Mouse (Mus musculus) stomach, embryonic 15.5 days (tissue): ENCODE results near the gene Zfp157. TPM values are rescaled to one million over a fixed set of nuclear protein-coding genes. Genes with fewer than 3 reads are reported as not detected.
"Not testable (repeated sequence)": the region's sequence is repeated elsewhere in the genome, so short reads cannot be mapped to it uniquely, and the experiment has no call there.

ENCODE experiments used
- ATAC-seq: fragments of 200-750 bp; cut with Nextera tagmentation; 2 replicates; pipeline ENCODE4 v1.8.0; 2017; ENCODE audit warnings: low read depth, moderate number of reproducible peaks, moderate TSS enrichment; ENCODE audit not compliant: insufficient read depth, low FRiP score
- H3K27ac ChIP-seq: fragments of 300-500 bp; sonication (generic); 2 replicates; pipeline ENCODE4 v1.5.1; 2015; ENCODE audit warnings: mild to moderate bottlenecking, inconsistent platforms
- H3K27me3 ChIP-seq: fragments of 300-500 bp; sonication (generic); replicated peaks from 2 replicates; pipeline ENCODE4 v1.6.1; 2015; ENCODE audit warnings: inconsistent platforms
- H3K36me3 ChIP-seq: fragments of 300-500 bp; sonication (generic); 2 replicates; pipeline ENCODE4 v1.6.1; 2015; ENCODE audit warnings: inconsistent platforms
- H3K4me1 ChIP-seq: fragments of 300-500 bp; sonication (generic); 2 replicates; pipeline ENCODE4 v1.6.1; 2015; ENCODE audit warnings: inconsistent platforms
- H3K4me2 ChIP-seq: fragments of 300-500 bp; sonication (generic); 2 replicates; pipeline ENCODE4 v1.6.1; 2015; ENCODE audit warnings: mild to moderate bottlenecking, inconsistent platforms
- H3K4me3 ChIP-seq: fragments of 300-500 bp; sonication (generic); replicated peaks from 2 replicates; pipeline ENCODE4 v1.5.1; 2015; ENCODE audit warnings: inconsistent platforms
- H3K9ac ChIP-seq: fragments of 300-500 bp; sonication (generic); 2 replicates; pipeline ENCODE4 v1.6.1; 2015; ENCODE audit warnings: inconsistent platforms
- H3K9me3 ChIP-seq: fragments of 300-500 bp; sonication (generic); 2 replicates; pipeline ENCODE4 v1.6.1; 2016; ENCODE audit warnings: inconsistent platforms
- WGBS: fragments of 180-500 bp; shearing (Covaris S2); methylation state at CpG from one replicate; pipeline ENCODE4 v1.1.7; 2015; 5-methylcytosine and 5-hydroxymethylcytosine counted together
- polyA plus RNA-seq: library from polyadenylated mRNA; unstranded; fragments of >200 nt; fragmentation: Nextera tagmentation; extraction: Ambion mirVana; gene quantifications from 2 replicates; pipeline ENCODE4 v1.2.1, GENCODE M21; 2015

The Zfp157 gene
- polyA plus RNA-seq: 30.4 and 31.3 TPM in 2 replicates

GRCm38 (mm10) chr5:138441286-138442194 lies at the start of gene Zfp157:
Zfp157 (plus strand) TSS chr5:138441468.
- Histone ChIP-seq H3K4me3 (peak within 1 kb of the TSS; percentile 91), H3K27ac (peak within 1 kb of the TSS; percentile 82), H3K4me2 (peak within 1 kb of the TSS; percentile 62), H3K9me3 (no peaks in the 10 kb centered on the region), H3K36me3 (peaks cover 10% of the 10 kb centered on the region; the same call in 1 of the 2 replicates), H3K4me1 (peaks cover 6% of the 10 kb centered on the region), H3K27me3 (no peaks in the 10 kb centered on the region), H3K9ac (peak within 1 kb of the TSS; percentile 95)
- WGBS: under 1% methylated on average over 49 of the region's 49 CpGs
- peak; percentile 100 for ATAC-seq

GRCm38 (mm10) chr5:138397795-138398337 lies 43.4 kb upstream of the Zfp157 start:
- no peak overlapping the region for H3K9ac ChIP-seq
- H3K4me1 ChIP-seq: no peaks in the 10 kb centered on the region
- 55% methylated on average over 2 of the region's 2 CpGs for WGBS
- no peak overlapping the region for H3K27ac ChIP-seq
- no peak for ATAC-seq
- no peaks in the 10 kb centered on the region for H3K36me3 ChIP-seq
- no peak overlapping the region for H3K4me3 ChIP-seq
- H3K27me3 ChIP-seq: no peaks in the 10 kb centered on the region
- no peak overlapping the region for H3K4me2 ChIP-seq
- no peaks in the 10 kb centered on the region for H3K9me3 ChIP-seq

GRCm38 (mm10) chr5:138400431-138400830 lies 40.8 kb upstream of the Zfp157 start:
- H3K9me3 ChIP-seq, H3K4me3 ChIP-seq, H3K4me1 ChIP-seq, H3K9ac ChIP-seq, ATAC-seq, H3K27me3 ChIP-seq, H3K4me2 ChIP-seq, H3K36me3 ChIP-seq, H3K27ac ChIP-seq: not testable (repeated sequence)

- ATAC-seq: no peak
- no peak overlapping the region for H3K9ac ChIP-seq
- H3K27ac ChIP-seq: no peak overlapping the region
- no peak overlapping the region for H3K4me2 ChIP-seq
- H3K27me3 ChIP-seq: no peaks in the 10 kb centered on the region
- 96% methylated on average over 4 of the region's 4 CpGs for WGBS
- H3K4me1 ChIP-seq: no peaks in the 10 kb centered on the region
- H3K4me3 ChIP-seq: no peak overlapping the region
- H3K9me3 ChIP-seq: peaks cover 17% of the 10 kb centered on the region
- peaks cover 53% of the 10 kb centered on the region for H3K36me3 ChIP-seq
These were observed 17.1 kb downstream of the Zfp157 start for GRCm38 (mm10) chr5:138458371-138458770.

GRCm38 (mm10) chr5:138459107-138459506 lies 17.8 kb downstream of the Zfp157 start:
- no peaks in the 10 kb centered on the region for H3K4me1 ChIP-seq
- H3K27me3 ChIP-seq: no peaks in the 10 kb centered on the region
- no peak overlapping the region for H3K27ac ChIP-seq
- no peak for ATAC-seq
- no peak overlapping the region for H3K4me2 ChIP-seq
- peaks cover 17% of the 10 kb centered on the region for H3K9me3 ChIP-seq
- no peak overlapping the region for H3K4me3 ChIP-seq
- 86% methylated on average over 1 of the region's 1 CpGs for WGBS
- peaks cover 49% of the 10 kb centered on the region for H3K36me3 ChIP-seq
- H3K9ac ChIP-seq: no peak overlapping the region

- WGBS: 29% methylated on average over 6 of the region's 6 CpGs
- no peak for ATAC-seq
- Histone ChIP-seq H3K27ac (no peak overlapping the region), H3K36me3 (no peaks in the 10 kb centered on the region), H3K9me3 (no peaks in the 10 kb centered on the region), H3K4me2 (no peak overlapping the region), H3K27me3 (no peaks in the 10 kb centered on the region), H3K4me1 (no peaks in the 10 kb centered on the region), H3K9ac (no peak overlapping the region), H3K4me3 (no peak overlapping the region)
These were observed 32.3 kb downstream of the Zfp157 start for GRCm38 (mm10) chr5:138473601-138474000.

GRCm38 (mm10) chr5:138504548-138504947 lies 63.3 kb downstream of the Zfp157 start:
- H3K27me3 ChIP-seq, H3K27ac ChIP-seq, H3K9me3 ChIP-seq, H3K36me3 ChIP-seq, H3K9ac ChIP-seq, H3K4me2 ChIP-seq, ATAC-seq, H3K4me1 ChIP-seq, H3K4me3 ChIP-seq: not testable (repeated sequence)
- WGBS: 92% methylated on average over 12 of the region's 12 CpGs

Other genes with a start within 250 kb of the Zfp157 start
- 8.1 and 9.4 TPM in 2 replicates for gene Mblac1, start 247.2 kb upstream of the Zfp157 start, polyA plus RNA-seq
- not detected in 2 replicates for gene Nxpe5, start 215.6 kb upstream of the Zfp157 start, polyA plus RNA-seq
- gene Lamtor4, start 186.0 kb upstream of the Zfp157 start, polyA plus RNA-seq: 71.9 and 74.1 TPM in 2 replicates
- 5.5 and 6.1 TPM in 2 replicates for gene BC037034, start 177.4 kb upstream of the Zfp157 start, polyA plus RNA-seq
- gene Gal3st4, start 168.6 kb upstream of the Zfp157 start, polyA plus RNA-seq: 1.9 and 2.0 TPM in 2 replicates
- gene Gm43720, start 161.5 kb upstream of the Zfp157 start, polyA plus RNA-seq: 0.13 and 0.17 TPM in 2 replicates
- 14.3 and 19.8 TPM in 2 replicates for gene Gpc2, start 161.5 kb upstream of the Zfp157 start, polyA plus RNA-seq
- gene Stag3, start 161.2 kb upstream of the Zfp157 start, polyA plus RNA-seq: 3.2 and 3.7 TPM in 2 replicates
- 0.36 and 0.44 TPM in 2 replicates for gene Pvrig, start 99.5 kb upstream of the Zfp157 start, polyA plus RNA-seq
- gene 1700123K08Rik, start 123.2 kb downstream of the Zfp157 start, polyA plus RNA-seq: not detected in 2 replicates
- 60.8 TPM in 2 replicates for gene Zfp68, start 178.3 kb downstream of the Zfp157 start, polyA plus RNA-seq
- 12.1 and 12.5 TPM in 2 replicates for gene A430033K04Rik, start 181.4 kb downstream of the Zfp157 start, polyA plus RNA-seq